Mouse (Mus musculus): ENCODE data around the gene Zfp618.

DNA sequence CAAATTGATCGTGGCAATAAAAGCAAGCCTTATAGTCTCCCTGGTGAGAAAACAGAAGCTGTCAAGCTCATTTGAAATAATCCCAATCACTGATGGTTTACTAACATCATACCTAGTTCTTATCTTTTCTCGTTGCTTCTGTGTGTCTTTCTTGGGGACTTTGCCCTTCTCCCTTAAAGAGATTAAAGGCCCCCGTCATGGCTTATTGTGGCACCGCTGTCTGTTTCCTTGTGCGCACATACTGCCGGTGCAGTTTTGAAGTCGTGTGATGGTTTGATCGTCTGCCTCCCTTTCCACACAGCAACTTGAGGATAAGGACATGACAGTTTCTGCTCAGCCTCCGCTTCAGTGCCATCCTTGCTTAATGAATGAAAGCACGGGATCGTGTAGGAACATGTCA, 135.1 kb downstream of the Zfp618 start:
- no peak for TF ChIP-seq CTCF (IDR thresholded peaks at IDR 0.05; ENCODE audit: extremely low read depth, insufficient read depth, low read length)
- TF ChIP-seq POLR2A (IDR thresholded peaks at IDR 0.05; ENCODE audit: extremely low read depth, insufficient read depth, low read length) = no peak

Measured in cortical plate, adult 2 months (tissue).